Mouse (Mus musculus) spleen, adult 10 weeks (tissue): ENCODE data around the gene Syt10. TPM values are rescaled to one million over a fixed set of nuclear protein-coding genes. Genes with fewer than 3 reads are reported as not detected.

Source experiments
- polyA plus RNA-seq: library from polyadenylated mRNA; stranded (reverse); fragments of 350-450 nt; fragmentation: Illumina TruSeq; extraction: RNeasy Lipid Tissue Mini Kit (QIAGEN cat#74804); gene quantifications from one replicate; pipeline ENCODE4 v1.2.3, GENCODE M21; 2015; ENCODE audit warnings: low replicate concordance; ENCODE audit not compliant: insufficient read depth

Syt10 gene
- not detected for polyA plus RNA-seq

DNA sequence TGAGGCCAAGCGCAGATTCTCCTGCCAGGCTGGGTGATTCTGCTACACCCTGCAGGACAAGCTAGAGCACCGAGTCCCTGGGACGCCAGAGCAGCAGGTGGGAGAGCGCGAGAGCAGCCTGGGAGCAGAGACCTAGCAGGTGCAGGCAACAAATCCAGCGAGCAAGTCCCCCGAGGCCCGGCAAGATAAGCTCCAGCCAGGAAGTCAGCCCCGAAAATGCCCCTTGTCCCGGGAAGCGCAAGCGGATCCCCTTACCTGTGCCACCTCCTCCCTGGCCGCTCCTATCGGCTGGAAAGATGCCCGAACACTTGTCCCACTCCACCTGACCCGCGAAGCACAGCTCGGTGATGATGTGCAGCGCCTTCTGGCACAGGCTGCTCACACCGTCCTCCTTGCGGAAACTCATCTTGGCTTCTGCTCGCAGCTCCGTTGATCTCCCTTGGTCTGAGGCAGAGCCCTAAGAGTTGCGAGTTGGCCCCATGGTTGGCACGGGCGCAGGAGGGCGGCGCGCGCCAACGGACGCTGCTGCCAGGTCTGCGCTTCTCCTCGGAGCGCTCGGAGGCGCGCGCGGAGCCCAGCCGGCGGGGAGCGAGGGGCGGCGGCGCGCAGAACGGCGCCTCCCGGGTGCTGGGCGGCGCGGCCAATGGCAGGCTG, at the start of gene Syt10:
Syt10 (minus strand) TSS at position 497 of the 654 bp plus-strand sequence.

Other genes starting within 250 kb of the Syt10 start
- gene Rabl2, start 249.9 kb downstream of the Syt10 start, polyA plus RNA-seq: 6.2 TPM